Mouse (Mus musculus) forelimb bud, embryonic 11.5 days (tissue): Measurements from ENCODE around the gene Rprd1b.

Source experiments
- DNase-seq: peaks from one replicate; pipeline ENCODE4 v3.0.0-alpha.2; 2012; ENCODE audit warnings: low read depth, low spot score

Rprd1b gene

GRCm38 (mm10) chr2:158170394-158170793, 142.1 kb downstream of the Rprd1b start:
- no peak for DNase-seq

- DNase-seq = no peak
Measured at GRCm38 (mm10) chr2:158174438-158174837, 146.1 kb downstream of the Rprd1b start.

DNA sequence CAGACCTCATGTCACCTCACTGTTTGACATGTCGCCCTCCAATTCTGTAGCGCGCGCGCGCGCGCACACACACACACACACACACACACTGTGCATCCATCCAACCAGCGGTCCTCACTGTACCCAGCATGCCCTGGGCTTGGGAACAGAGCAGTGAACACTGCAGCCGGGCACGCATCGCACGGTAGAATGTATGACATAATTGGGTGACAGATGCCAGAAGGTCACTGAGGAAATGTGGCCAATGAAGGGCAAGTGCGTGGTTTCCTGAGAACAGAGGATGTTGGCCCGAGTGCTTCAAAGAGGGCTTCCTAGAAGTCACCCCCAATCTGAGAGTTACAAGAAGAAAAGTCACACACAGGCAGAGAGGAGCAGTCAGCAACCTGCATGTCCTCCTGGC, 146.7 kb downstream of the Rprd1b start:
- DNase-seq = no peak

DNA sequence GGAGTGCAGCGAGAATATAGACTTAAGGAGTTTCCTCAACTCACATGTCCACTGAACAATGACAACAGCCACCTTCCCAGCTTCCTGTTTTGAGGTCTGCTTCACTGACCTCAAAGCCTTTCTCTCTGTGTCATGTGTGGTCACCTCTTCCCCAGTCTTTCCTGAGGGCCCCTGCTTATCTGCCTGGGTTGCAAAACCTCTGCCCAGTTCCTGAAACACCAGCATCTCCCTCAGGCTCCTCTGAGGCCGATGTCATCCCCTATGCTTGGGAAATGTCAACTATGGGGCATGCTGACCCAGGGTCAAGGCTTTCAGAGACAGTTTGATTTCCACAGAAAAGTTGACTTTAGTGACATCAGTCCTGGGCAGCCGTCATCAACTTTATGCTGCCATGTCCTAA, 147.1 kb downstream of the Rprd1b start:
- DNase-seq = no peak

DNA sequence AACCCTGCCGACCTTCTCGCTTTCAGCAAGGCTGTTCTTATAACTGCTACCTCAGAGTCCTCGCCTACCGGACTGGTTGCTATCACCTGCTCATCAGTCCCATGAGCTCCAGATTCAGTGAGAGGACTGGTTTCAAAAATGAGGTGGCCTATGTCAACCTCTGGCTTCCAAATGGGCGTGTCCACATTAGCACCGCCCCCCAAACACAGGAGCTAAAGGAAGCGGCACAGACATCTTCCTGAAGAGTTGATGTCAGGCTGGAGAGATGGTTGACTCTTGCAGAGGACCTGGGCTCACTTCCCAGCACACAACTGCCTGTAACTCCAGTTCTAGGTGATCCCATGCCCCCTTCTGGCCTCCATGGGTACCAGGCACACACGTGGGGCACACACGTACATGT, 148.5 kb downstream of the Rprd1b start:
- no peak for DNase-seq

GRCm38 (mm10) chr2:158177574-158177973, 149.3 kb downstream of the Rprd1b start:
- no peak for DNase-seq

GRCm38 (mm10) chr2:158178139-158178538, 149.8 kb downstream of the Rprd1b start:
- DNase-seq = no peak

GRCm38 (mm10) chr2:158178696-158179369, 150.5 kb downstream of the Rprd1b start:
- peak; percentile 30 for DNase-seq

DNA sequence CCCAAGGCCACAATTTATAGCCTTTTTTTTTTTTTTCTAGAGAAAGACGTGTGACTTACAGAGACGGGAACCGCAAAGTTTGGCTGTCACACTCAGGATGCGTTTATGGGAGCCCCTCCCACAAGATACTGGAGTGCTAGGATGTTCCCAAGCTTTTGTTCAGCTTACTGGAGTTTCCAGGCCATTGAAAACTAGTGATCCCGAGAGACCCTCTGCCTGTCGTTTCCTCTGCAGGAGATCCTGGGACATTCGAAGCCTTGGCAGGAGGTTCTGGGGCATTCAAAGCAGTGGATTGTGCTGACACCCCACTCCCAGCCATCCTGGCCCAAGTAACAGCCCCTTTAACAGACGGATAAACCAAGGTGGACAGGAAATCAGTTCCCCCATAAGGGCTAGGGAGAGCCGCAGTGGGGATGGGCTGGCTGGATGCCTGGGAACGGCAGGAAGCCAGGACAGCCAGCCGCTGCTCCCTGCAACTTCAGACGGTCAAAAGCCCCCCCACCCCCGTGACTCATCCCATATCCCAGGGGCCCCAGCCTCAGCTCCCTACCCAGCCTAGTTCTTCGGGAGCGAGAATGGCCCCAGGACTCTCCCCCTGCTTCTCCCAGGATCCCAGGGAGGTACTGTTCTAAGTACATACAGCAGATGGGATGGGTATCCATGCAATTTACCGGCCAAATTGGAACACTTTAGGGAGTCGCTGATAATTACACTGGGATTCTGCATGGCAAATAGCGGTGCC, 151.2 kb downstream of the Rprd1b start:
- DNase-seq = no peak

DNA sequence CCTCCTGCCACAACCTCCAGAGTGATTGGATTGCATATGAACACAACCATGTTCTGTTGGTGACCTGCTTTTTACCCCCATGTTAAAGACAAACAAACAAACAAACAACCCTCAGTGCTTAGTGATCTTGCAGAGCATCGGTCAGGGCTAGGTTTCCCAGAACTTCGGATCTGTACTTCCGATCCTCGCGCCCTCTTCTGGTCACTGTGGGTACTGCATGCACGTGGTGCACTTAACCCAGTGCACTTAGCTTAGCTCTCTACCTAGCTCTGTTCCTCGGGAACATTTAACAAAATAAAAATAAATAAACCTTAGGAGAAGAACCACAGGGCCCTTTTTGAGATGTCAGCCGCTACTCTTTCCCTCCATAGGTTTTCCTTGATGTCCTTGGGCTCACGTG, 152.5 kb downstream of the Rprd1b start:
- DNase-seq = peak; percentile 59
